Mouse (Mus musculus) cortical plate, adult 2 months (tissue): ENCODE results near the gene Bfsp1.

Source experiments
- CTCF ChIP-seq: fragments of 200-500 bp; IDR thresholded peaks from 2 replicates; pipeline ENCODE4 v1.5.1; 2011; ENCODE audit warnings: mild to moderate bottlenecking, control low read depth, low read length; ENCODE audit not compliant: insufficient read depth; ENCODE audit errors: extremely low read depth
- POLR2A ChIP-seq: fragments of 200-500 bp; IDR thresholded peaks from 2 replicates; pipeline ENCODE4 v1.6.1; 2011; ENCODE audit warnings: mild to moderate bottlenecking, low read length, control low read depth; ENCODE audit not compliant: insufficient read depth; ENCODE audit errors: extremely low read depth

DNA sequence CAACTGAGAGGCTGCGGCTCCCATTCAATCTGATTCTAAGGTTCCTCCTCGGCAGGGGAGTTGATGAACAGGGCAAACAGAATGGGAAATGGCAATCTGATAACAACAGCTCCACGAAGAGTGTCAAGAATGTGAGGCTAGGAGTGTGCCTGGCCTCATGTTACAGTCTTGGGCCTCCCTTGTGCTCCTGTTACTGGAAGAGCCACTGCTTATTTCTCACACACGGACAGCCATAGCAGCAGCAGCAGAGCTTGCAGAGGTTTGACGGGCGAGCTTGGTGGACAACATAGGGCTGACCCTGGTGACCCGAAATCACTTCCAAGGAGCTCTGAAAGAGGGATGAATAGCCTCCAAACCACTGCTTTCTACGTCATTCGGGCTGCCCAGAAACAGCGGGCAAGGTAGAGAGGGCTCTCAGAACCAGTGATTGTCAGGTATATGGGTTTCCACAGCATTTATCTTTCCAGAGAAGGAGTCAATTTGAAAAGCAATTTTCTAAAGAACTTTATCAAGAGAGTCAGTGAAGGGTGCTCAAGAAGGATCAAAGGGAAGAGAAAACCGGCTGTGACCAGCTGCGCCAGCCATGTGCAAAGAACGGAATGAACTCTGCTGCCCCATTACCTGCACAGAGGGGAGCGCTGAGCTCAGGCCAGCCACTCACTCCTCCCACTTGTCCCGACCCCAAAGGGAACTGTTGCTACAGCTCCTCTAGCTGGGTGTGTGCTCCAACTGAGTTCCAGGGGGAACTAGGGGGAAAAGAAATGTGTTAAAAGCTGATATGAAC, 56.6 kb downstream of the Bfsp1 start:
- TF ChIP-seq CTCF (no peak), POLR2A (no peak)
